Mouse (Mus musculus): ENCODE measurements around the gene Mtcp1. TPM values are rescaled to one million over a fixed set of nuclear protein-coding genes. Genes with fewer than 3 reads are reported as not detected.
A peak's percentile ranks its signal among the peaks of the same experiment; 100 is the strongest.

The Mtcp1 gene
- polyA plus RNA-seq (2021), result 5.3 TPM

DNA sequence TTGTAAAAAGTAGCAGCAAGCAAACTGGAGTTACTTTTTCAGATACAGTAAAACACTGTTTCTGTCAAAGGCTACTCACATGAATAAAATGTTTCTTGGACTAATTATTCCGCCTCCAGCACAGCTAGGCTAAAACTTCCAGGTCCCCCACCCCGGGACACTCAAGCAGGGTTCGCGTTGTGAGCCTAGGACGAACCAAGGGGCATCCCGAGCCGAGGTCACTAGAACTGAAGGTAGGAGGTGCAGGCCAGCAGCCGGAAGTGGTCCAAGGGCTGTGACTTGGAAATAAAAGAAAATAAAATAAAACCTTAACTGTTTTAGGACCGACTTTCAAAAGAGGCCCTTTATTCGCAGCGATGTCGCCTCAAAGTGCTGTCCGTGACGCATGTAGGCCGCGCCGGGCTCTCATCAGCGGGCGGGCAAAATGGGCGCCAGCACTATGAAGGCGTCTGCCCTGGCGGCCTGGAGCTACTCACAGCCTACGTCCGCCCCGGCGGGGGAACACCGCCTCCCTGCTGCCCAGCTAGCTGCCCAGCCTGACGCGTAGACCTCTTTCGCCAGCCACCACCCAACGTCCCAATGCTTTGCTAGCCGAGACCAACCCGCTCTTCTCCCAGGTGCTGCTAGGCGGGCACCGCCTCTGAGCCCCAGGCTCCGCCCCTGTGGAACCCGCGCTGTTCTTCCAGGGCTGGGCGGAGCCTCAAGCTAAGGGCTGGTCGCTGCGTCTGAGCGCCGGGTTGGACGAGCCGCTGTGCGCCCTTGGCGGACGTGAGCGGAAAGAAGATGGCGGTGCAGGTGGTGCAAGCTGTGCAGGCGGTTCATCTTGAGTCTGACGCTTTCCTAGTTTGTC is at the start of gene Mtcp1, which contains the start of the genes Cmc4 and Brcc3:
TSS of gene Mtcp1 (minus strand) at position 653 of the 850 bp plus-strand sequence.
TSS of gene Cmc4 (minus strand) at position 649 of the 850 bp plus-strand sequence.
TSS of gene Brcc3 (plus strand) at position 693 of the 850 bp plus-strand sequence.
- ATAC-seq (peak; percentile 99), DNase-seq (ENCODE audit: low read depth, low spot score) (peak; percentile 42)
- no peak for TF ChIP-seq CTCF (IDR thresholded peaks at IDR 0.05)
- ChIA-PET POLR2A (interaction anchor here (0.6 kb wide), 1 partner anchor 81 kb away, joined by 3 read pairs; no protein-coding TSS in a partner anchor), CTCF (interaction anchor here (1.0 to 1.5 kb wide), 2 partner anchors 10 to 17 kb away, joined by 3 to 4 read pairs; no protein-coding TSS in a partner anchor)
- in situ Hi-C loops (cut with MboI; ENCODE audit: low pct_unique_long_range_greater_than_20kb), result loop anchor here (25.0 kb wide), 1 partner anchor 979 kb away; the partner anchor contains the start of gene G6pdx
- peaks cover 47% of the 10 kb centered on the region for H3K27me3 ChIP-seq

DNA sequence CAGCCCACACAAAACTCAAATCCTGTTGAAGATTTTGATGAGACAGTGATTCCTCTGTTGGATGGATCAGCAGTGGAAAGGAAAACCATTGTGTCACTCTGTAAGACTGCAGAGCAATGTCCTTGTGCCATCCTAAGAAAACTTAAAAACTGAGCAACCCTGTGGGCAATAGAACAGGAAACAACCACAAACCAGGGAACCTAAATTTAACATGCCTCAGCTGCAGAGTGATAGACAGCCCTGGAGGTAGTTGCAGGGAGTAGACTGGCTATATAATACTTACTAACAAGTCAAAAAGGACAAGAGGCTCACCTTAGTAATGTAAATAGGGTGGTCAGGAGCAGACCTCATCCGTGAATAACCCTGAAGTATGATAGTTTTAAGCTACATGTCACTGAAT is 38.2 kb upstream of the Mtcp1 start:
- DNase-seq (ENCODE audit: low read depth, low spot score), result no peak
- no peak for ATAC-seq
- H3K27me3 ChIP-seq, result peaks cover 42% of the 10 kb centered on the region
- TF ChIP-seq CTCF (IDR thresholded peaks at IDR 0.05), result no peak
- ChIA-PET CTCF (no interaction called here), POLR2A (no interaction called here)
- in situ Hi-C loops (cut with MboI; ENCODE audit: low pct_unique_long_range_greater_than_20kb), result no loop called here

DNA sequence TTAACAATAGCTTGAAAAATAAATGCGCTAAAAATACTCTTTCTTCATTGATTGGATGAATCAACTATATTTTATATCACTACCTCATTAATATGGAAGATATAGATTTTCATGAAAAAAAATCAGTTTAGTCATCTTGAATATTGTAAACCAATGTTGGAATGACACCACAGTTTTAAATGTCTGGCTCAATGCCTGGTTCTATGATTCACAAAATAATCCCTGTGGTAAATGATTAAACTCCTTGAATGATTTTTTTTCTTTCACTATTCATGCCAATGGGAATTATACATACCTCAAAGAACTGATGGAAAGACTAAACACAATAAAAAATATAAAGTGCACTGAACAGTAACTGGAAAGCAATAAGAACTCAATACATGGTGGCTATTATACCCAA is 6.7 kb downstream of the Mtcp1 start:
- no peak for TF ChIP-seq CTCF (IDR thresholded peaks at IDR 0.05)
- POLR2A ChIA-PET, result no interaction called here

DNA sequence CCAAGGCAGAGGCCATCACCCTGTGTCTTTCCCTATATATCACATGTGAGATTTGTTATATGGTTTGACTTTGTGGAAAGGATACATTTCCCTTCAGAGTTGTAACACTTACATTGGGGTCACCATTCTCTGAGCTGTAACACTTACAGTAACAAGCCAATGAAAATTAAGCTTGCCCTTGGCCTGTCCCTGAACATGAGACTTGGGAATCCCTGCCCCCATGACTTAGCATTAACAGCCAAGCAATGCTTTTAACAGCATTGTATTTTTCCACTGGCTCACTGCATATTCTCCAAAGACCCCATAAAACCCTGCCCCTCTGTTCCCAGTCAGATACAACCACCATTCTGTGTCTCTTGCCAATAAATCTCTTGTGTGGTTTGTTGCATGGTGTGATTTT is 13.0 kb downstream of the Mtcp1 start:
- ChIA-PET POLR2A (no interaction called here), CTCF (no interaction called here)
- DNase-seq (ENCODE audit: low read depth, low spot score), result no peak
- H3K27me3 ChIP-seq, result peaks cover 19% of the 10 kb centered on the region
- ATAC-seq, result no peak
- in situ Hi-C loops (cut with MboI; ENCODE audit: low pct_unique_long_range_greater_than_20kb), result loop anchor here (25.0 kb wide), 1 partner anchor 966 kb away; the partner anchor contains the start of gene G6pdx
- no peak for TF ChIP-seq CTCF (IDR thresholded peaks at IDR 0.05)

More for the DNA sequence above, 6.7 kb downstream of the Mtcp1 start:
- ATAC-seq (no peak), DNase-seq (ENCODE audit: low read depth, low spot score) (peak; percentile 22)
- peaks cover 28% of the 10 kb centered on the region for H3K27me3 ChIP-seq
- CTCF ChIA-PET, result no interaction called here
- in situ Hi-C loops (cut with MboI; ENCODE audit: low pct_unique_long_range_greater_than_20kb), result loop anchor here (25.0 kb wide), 1 partner anchor 972 kb away; the partner anchor contains the start of gene G6pdx

DNA sequence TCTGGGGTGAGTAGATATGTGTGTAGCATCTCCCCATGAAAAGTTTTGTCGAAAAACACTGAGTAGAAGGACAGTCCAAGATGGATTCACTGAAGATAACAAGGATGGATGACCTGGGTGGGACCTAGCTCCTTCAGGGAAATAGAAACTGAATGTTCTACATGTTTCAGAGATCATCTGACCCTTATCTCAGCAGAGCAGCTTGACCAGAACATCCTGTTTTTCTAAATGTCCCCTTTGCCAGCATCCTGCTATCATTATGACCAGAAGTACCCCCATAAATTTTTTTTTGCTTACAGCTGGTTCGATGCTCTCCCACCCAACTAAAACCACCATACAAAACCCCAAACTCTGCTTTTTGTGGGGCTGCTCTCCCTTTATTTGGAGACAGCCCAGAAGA is 13.7 kb downstream of the Mtcp1 start:
- peaks cover 19% of the 10 kb centered on the region for H3K27me3 ChIP-seq
- no peak for DNase-seq (ENCODE audit: low read depth, low spot score)
- TF ChIP-seq CTCF (IDR thresholded peaks at IDR 0.05), result no peak
- in situ Hi-C loops (cut with MboI; ENCODE audit: low pct_unique_long_range_greater_than_20kb), result loop anchor here (25.0 kb wide), 1 partner anchor 965 kb away; the partner anchor contains the start of gene G6pdx
- ATAC-seq, result no peak
- ChIA-PET POLR2A (no interaction called here), CTCF (no interaction called here)

DNA sequence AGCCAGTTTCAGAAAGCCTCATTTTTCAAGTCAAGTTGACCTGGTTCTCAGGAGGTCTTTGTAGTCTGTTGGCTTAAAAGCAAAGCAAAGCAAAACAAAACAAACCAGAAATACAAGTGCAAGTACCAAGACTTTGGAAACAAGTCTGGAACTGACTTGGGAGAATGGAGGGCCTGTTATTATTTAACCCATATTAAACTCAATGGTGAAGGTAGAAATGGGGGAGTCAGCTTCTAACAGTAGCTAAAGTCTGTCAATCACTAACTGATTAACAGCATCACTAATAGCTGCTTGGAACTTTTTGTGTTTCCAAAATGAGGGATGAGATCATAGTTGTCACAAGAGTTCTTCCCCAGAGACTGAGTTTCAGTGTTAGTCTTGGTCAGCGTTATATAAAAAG is 16.9 kb downstream of the Mtcp1 start:
- POLR2A ChIA-PET, result no interaction called here
- in situ Hi-C loops (cut with MboI; ENCODE audit: low pct_unique_long_range_greater_than_20kb), result loop anchor here (25.0 kb wide), 2 partner anchors 287 to 438 kb away; no protein-coding TSS in a partner anchor
- CTCF ChIA-PET, result interaction anchor here (1.3 kb wide), 1 partner anchor 16 kb away, joined by 4 read pairs; no protein-coding TSS in a partner anchor
- no peak for TF ChIP-seq CTCF (IDR thresholded peaks at IDR 0.05)
- ATAC-seq (no peak), DNase-seq (ENCODE audit: low read depth, low spot score) (no peak)
- peaks cover 14% of the 10 kb centered on the region for H3K27me3 ChIP-seq

DNA sequence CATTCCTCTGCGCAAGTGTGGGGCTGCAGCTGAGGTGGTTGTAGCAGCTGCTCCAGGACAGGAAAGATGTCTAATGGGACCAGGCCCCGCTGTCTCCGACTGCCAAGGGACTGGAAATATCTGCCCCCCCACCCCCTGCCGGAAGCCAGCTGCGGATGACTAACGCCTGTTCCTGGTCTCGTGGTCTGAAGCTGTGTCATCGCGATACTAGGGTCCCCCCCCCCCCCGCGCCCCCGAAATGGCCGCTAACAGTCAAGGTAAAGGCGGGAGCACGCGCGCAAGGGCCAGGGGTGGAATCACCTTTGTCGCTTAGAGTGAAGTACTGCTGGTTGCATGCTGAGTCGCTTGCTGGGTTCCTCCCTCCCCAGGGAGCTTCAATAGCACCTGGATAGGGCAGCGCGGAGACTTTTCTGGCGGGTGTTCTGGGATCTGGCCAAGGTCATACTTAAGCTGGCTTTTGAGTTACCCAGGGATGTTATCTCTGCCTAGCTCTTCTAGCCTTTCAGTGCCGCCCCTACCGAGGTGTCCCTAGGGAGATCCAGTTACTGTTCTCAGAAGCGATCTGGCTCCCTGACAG is 34.1 kb downstream of the Mtcp1 start, which contains the start of the genes Fundc2 and F8:
TSS of gene Fundc2 (plus strand) at position 205 of the 577 bp plus-strand sequence.
TSS of gene F8 (minus strand) at position 421 of the 577 bp plus-strand sequence.
- ATAC-seq (peak; percentile 88), DNase-seq (ENCODE audit: low read depth, low spot score) (peak; percentile 22)
- ChIA-PET CTCF (no interaction called here), POLR2A (interaction anchor here (0.5 to 0.6 kb wide), 2 partner anchors 10 to 180 kb away, joined by 3 read pairs; no protein-coding TSS in a partner anchor)
- no peak for TF ChIP-seq CTCF (IDR thresholded peaks at IDR 0.05)
- H3K27me3 ChIP-seq, result peaks cover 41% of the 10 kb centered on the region
- in situ Hi-C loops (cut with MboI; ENCODE audit: low pct_unique_long_range_greater_than_20kb), result loop anchor here (25.0 kb wide), 2 partner anchors 270 to 455 kb away; no protein-coding TSS in a partner anchor

DNA sequence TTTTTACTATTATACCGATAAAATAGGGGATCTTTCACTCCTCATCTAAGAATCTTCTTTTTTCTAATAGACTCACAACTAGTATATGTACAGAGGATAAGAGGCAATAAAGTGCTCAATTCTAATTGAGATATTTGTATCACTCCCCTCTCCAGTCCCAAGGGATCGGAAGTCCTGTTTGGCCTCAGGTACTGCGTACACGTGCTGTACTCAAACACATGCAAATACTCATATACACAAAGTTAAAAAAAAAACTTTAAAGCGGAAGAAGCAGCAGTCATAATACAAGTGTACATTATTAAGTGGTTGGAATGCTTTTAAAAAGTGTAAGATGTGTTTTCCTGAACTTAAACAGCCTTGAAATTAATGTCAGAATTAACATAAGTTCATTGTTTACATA is 34.7 kb downstream of the Mtcp1 start:
- no peak for TF ChIP-seq CTCF (IDR thresholded peaks at IDR 0.05)
- DNase-seq (ENCODE audit: low read depth, low spot score), result no peak
- POLR2A ChIA-PET, result interaction anchor here (0.5 to 0.6 kb wide), 2 partner anchors 9 to 181 kb away, joined by 3 read pairs; no protein-coding TSS in a partner anchor
- in situ Hi-C loops (cut with MboI; ENCODE audit: low pct_unique_long_range_greater_than_20kb), result loop anchor here (25.0 kb wide), 2 partner anchors 269 to 456 kb away; no protein-coding TSS in a partner anchor
- CTCF ChIA-PET, result no interaction called here
- no peak for ATAC-seq
- peaks cover 40% of the 10 kb centered on the region for H3K27me3 ChIP-seq

DNA sequence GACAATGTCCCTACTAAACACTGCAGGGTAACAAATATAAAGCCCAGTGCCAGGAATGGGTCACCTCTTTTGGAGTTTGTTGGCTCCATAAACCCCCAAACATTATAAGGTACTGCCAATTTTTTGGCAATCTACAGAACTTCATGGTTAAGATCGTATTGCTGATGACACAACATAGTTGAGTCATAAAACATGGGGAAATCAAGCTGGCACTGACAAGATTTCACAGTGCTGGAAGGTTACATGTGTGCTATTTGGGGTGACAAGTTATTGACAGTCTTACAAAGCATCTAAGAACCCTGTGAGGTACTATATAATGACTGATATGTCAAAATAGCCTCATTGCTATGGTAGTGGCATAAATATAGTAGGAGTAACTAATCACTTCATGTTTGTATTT is 35.2 kb downstream of the Mtcp1 start:
- in situ Hi-C loops (cut with MboI; ENCODE audit: low pct_unique_long_range_greater_than_20kb), result loop anchor here (25.0 kb wide), 2 partner anchors 269 to 456 kb away; no protein-coding TSS in a partner anchor
- ChIA-PET POLR2A (interaction anchor here (0.6 kb wide), 1 partner anchor 437 kb away, joined by 3 read pairs; no protein-coding TSS in a partner anchor), CTCF (no interaction called here)
- TF ChIP-seq CTCF (IDR thresholded peaks at IDR 0.05), result no peak
- H3K27me3 ChIP-seq, result peaks cover 36% of the 10 kb centered on the region
- DNase-seq (ENCODE audit: low read depth, low spot score), result no peak
- ATAC-seq, result no peak

DNA sequence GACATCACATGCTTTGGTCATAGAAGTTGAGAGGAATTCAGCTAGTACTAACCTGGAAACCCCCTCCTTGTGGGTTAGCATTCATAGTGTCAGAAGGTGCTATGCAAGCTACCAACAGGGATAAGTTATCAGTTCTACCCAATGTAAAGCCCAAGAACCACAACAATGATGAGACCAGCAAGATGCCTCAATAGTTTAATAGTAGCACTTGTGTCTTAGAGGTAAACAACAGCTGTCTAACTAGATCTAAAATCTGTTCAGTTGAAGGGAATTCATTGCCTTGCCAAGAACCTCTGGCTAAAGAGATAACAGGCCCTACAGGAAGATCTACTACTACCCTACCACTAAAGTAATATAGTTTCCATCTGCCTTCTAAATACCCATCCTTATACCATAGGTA is 39.6 kb downstream of the Mtcp1 start:
- DNase-seq (ENCODE audit: low read depth, low spot score) (no peak), ATAC-seq (no peak)
- in situ Hi-C loops (cut with MboI; ENCODE audit: low pct_unique_long_range_greater_than_20kb), result loop anchor here (10.0 to 25.0 kb wide), 3 partner anchors 265 to 1492 kb away; no protein-coding TSS in a partner anchor
- no peak for TF ChIP-seq CTCF (IDR thresholded peaks at IDR 0.05)
- ChIA-PET CTCF (no interaction called here), POLR2A (no interaction called here)
- peaks cover 36% of the 10 kb centered on the region for H3K27me3 ChIP-seq

Measured in Patski (cell line).